Mouse (Mus musculus) v-Abl transformed pro-B cells (cell line): ENCODE results near the gene Gm5868.
"Not testable (repeated sequence)": the region's sequence is repeated elsewhere in the genome, so short reads cannot be mapped to it uniquely, and the experiment has no call there.

ENCODE experiments used
- in situ Hi-C, 2 experiments: fragments of 400-800 bp; cut with MboI; formaldehyde crosslinking; loops; one replicate each; pipeline ENCODE4 v1.15.1; 2025; ENCODE audit not compliant: unreplicated experiment in 2 of 2

Gene Gm5868

DNA sequence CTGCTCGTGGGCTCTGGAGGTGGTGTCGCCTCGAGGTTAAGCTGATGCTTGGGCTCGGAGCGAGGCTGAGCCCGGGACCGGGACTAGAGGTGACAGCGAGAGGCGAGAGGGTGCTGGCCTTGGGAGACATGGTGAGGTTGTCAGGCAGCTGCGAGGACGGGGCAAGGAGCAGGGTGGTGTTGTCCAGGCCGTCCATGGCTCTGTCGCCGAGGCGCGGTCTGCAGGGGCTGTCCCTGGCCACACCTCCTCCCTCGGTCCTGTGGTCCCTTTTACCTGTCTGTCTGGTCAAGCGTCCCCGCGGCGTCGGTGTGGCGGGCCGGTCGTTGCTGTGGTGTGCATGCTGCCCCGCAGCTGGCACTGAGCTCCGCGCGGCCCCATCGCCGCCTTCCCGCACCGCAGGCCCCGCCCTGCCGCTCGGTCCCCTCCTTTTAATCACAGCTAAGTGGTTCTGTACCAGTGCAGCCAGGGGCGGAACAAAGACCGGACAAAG, at the start of gene Gm5868:
Gm5868 (minus strand) TSS at position 360 of the 490 bp plus-strand sequence.
- in situ Hi-C loops = no loop called here

DNA sequence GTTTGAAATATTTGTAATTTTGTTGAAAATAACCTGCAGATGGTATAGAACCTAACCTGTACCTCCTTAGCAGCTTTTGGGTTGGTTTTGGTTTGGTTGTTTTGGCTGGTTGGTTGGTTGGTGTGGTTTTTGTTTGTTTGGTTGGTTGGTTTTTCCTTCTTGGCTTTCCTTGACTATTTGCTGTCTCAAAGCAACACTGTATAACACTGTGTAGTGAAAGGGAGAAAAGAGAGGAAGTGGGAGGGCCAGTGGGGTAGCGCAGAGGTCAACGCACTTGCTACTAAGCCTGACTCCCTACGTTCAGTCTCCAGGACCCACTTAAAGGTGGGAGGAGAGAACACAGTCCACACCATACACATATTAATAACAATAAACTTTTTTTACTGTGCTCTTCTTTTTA, 49.2 kb upstream of the Gm5868 start:
- in situ Hi-C loops = no loop called here

DNA sequence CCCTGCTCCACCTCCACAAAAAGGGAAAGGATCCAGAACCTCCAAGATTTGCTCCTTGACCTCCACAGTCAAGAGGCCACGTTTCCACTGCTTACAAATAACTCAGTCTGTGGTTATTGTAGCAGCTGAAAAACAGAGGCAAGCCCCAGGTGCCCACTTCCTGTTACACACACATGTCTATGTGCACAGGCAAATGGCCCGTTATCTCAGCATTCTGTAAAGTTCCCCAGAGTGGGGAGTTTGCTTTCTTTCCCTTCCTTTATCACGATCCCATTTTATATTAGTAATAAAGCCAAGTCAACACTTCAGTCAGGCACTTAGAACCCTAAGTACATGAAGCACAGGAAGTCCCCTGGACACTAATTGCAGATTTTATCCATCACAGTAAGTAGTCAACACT, 48.8 kb upstream of the Gm5868 start:
- in situ Hi-C loops = no loop called here

GRCm38 (mm10) chr5:72634791-72635271, 47.5 kb upstream of the Gm5868 start:
- in situ Hi-C loops = no loop called here

GRCm38 (mm10) chr5:72630026-72630425, 42.7 kb upstream of the Gm5868 start:
- in situ Hi-C loops = no loop called here

DNA sequence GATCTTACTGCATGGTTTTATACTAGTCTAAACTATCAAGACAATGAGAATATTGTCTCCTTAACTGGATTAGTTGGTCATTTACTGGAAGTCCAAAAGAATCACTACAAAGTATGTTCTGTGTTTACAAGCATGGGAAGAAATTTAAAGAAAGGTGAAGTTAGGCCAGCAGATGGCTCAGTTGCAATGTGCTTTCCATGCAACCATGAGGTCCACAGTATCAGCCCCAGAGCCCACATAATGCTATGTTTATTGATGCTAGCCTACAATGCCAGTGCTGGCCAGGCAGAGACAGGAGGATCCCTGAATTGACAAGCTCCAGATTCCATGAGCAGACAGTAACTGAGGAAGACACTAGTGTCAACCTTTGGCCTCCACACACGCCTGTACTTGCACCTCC, 33.7 kb upstream of the Gm5868 start:
- in situ Hi-C loops = loop anchor here in 1 of 2 experiments (25.0 kb wide), 1 partner anchor 259 kb away; no protein-coding TSS in a partner anchor

DNA sequence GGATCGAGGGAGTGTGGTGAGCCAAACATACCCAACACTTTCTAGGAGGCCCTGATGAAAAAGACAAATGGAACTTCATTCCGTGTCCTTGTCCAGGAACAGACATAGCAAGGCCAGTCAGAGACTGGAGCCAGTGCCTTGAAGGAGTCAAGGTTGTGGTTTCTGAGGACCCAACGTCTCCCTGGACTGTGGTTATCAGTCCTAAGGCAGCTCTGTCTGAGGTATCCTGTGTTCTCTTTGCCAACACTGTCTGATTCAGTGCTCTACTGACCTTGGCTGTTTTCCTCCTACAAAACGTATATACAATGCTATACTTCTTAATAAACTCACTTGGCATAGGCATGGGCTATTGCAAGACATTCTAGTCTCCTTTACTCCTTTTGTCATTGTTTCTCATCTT, 30.1 kb upstream of the Gm5868 start:
- in situ Hi-C loops = loop anchor here in 1 of 2 experiments (25.0 kb wide), 1 partner anchor 255 kb away; no protein-coding TSS in a partner anchor

DNA sequence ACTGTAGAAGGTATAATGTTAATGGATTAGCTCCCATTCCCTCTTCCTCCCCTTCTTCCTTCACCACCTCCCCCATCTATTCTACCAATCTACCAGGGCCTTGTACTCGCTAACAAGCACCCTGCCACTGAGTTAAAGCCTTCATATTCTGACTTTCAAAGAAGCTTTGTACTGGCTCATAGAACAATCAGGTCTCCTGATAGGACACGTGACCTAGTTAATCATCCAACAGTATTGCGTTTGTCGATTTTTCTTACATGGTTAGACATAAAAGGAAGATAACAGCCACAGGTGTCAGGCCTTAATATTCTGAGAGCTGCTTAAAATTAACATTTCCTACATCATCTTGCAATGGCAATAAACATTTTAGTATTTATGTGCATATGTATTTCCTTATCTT, 15.8 kb upstream of the Gm5868 start:
- in situ Hi-C loops = loop anchor here (10.0 to 25.0 kb wide), 3 partner anchors 241 to 1098 kb away; no protein-coding TSS in a partner anchor

GRCm38 (mm10) chr5:72601006-72601405, 13.7 kb upstream of the Gm5868 start:
- in situ Hi-C loops = loop anchor here (10.0 to 25.0 kb wide), 3 partner anchors 239 to 1096 kb away; no protein-coding TSS in a partner anchor

GRCm38 (mm10) chr5:72586667-72587191, 622 bp downstream of the Gm5868 start:
- in situ Hi-C loops = not testable (repeated sequence)

- in situ Hi-C loops = not testable (repeated sequence)
These were observed 1.2 kb downstream of the Gm5868 start for GRCm38 (mm10) chr5:72586122-72586521.

DNA sequence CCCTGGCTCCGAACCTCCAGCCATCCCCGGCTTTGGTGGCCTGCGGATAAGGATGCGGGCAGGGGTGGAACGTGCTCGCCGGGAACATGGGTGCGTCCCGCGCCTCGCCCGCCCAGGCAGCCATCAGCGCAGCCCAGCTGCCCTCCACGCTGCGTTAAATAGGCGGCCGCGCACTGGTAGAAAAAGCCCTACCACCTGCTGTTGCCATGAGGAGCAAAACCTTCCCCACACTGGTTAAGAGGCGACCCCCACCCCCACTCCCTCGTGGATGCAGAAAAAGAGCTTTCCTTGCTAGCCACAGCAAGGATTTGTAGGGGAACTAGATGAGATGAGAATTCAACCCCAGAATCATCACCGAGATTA, 6.4 kb downstream of the Gm5868 start, which contains the start of gene Zar1:
Zar1 (minus strand) TSS at position 285 of the 363 bp plus-strand sequence.
- in situ Hi-C loops = not testable (repeated sequence)

- in situ Hi-C loops = not testable (repeated sequence)
These were observed 7.0 kb downstream of the Gm5868 start for GRCm38 (mm10) chr5:72580088-72580969.

DNA sequence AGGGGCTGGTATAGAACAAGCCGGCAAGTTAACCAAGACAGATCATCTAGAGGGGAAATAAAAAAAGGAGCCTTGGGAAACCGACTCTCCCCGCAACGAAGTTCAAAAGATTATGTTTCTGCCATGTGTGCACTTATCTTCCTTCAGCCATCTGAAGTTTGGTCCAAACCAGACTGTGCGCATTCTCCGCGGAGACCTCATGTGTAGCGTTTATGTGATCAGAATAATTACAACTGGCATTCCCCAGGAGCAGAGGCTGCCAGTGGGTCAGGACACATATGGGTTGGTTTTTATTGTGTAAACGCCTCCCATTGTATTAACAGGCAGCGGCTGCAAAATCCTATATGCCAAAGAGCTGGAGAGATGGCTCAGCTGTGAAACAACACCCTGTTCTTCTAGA, 7.8 kb downstream of the Gm5868 start:
- in situ Hi-C loops = not testable (repeated sequence)

DNA sequence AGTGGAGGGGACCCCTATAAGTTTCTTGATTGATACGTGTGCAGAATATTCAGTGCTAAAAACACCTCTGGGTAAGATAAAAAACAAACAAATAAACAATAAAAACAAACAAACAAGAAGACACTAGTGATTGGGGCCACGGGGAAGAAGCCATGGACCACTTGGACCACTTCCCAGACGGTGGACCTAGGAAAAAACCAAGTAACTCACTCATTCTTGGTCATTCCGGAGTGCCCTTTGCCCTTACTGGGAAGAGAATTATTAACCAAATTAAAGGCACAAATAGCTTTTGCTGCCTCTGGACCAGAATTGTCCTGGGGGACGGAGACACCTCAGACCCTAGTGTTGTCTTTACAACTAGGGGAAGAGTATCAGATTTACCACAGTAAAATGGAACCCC, 21.7 kb downstream of the Gm5868 start:
- in situ Hi-C loops = loop anchor here (10.0 to 25.0 kb wide), 3 partner anchors 329 to 403 kb away; partner anchors contain the start of gene Commd8 (in 1 of the 2)

DNA sequence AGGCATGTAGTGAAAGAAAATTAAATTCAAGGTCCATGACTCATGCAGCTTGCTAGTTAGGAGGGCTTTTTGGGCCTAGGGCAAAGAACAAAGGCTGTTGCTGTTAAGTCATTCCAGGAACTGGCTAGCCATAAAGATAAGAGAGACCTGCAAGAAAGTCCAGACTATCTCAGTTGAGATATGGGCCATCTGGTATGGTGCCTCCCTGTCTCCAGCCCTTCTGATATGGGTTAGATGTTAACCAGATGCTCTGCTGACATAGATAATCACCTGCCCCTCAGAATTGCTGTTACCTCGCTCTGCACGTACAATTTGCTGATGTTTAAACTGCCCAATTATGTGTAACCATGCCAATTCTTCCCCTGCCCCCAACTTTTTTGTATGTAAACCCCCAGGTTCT, 24.2 kb downstream of the Gm5868 start:
- in situ Hi-C loops = loop anchor here (10.0 to 25.0 kb wide), 3 partner anchors 332 to 401 kb away; partner anchors contain the start of gene Commd8 (in 1 of the 2)

DNA sequence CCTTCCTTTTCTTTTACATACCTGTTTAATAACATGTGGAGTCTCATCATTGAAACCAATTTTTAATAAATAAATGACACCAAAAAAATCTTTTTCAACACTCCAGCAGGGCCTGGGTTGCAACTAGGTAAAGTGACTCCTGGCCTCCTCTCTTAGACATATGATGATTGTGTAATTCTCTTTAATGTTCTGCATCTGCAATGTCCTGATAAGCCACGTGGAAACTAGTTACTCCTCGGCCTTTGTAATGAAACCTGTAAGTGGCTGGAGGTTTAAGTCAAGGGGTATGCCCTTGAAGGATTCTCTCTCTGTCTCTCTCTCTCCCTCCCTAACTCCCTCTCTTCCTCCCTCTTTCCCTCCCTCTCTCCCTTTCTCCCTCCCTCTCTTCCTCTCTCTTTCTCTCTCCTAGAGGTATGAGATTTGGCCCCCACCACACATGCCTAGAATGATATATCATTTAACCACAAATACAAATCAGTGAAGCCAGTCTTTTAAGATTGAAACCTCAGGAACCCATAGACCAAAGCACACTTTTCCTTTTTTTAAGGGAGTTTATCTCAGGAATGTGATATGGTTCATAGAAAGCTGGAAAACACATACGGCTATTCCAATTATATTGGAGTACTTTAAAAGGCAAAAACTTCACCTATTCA, 26.2 kb downstream of the Gm5868 start:
- in situ Hi-C loops = loop anchor here (10.0 to 25.0 kb wide), 3 partner anchors 334 to 399 kb away; partner anchors contain the start of gene Commd8 (in 1 of the 2)

DNA sequence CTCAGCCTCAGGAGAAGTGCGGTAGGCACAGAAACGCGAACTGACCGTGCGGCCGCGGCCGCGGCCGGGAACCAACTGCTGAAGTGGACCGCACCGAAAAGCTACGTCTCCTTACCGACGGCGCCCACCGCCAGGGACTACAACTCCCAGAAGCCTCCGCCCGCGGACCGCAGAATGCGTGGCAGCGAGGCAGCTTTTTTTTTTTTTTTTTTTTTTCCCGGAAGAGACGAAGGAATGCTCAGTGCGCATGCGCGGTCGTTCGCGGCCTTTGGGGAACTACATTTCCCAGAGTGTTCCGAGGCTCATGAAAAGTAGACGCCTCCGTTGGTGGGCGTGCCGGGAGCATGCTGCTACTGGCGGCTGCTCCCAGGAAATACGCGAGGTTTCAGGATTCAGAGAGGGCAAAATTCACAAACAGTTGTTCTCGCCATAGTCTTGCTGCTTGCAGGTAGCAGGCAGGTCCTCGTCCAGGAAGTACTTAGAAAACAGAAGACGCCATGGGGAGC, 27.8 kb downstream of the Gm5868 start, which contains the start of gene Nfxl1:
Nfxl1 (minus strand) TSS at position 141 of the 506 bp plus-strand sequence.
- in situ Hi-C loops = loop anchor here (10.0 to 25.0 kb wide), 3 partner anchors 335 to 397 kb away; partner anchors contain the start of gene Commd8 (in 1 of the 2)

- in situ Hi-C loops = loop anchor here (25.0 kb wide), 2 partner anchors 372 to 397 kb away; partner anchors contain the start of gene Commd8 (in 1 of the 2)
These were observed 28.4 kb downstream of the Gm5868 start for GRCm38 (mm10) chr5:72558716-72559526.
